Mouse (Mus musculus) heart, embryonic 15.5 days (tissue): Measurements from ENCODE around the gene Dnajc6. TPM values are rescaled to one million over a fixed set of nuclear protein-coding genes. Genes with fewer than 3 reads are reported as not detected.

Experiments
- ATAC-seq: fragments of 200-750 bp; cut with Nextera tagmentation; replicated peaks from 2 replicates; pipeline ENCODE4 v1.8.0; 2017; ENCODE audit warnings: low read depth, moderate TSS enrichment; ENCODE audit not compliant: insufficient number of reproducible peaks, insufficient read depth, low FRiP score
- H3K27ac ChIP-seq: fragments of 300-500 bp; sonication (generic); 2 replicates; pipeline ENCODE4 v1.5.1; 2015; ENCODE audit warnings: mild to moderate bottlenecking, inconsistent platforms
- H3K27me3 ChIP-seq: fragments of 300-500 bp; sonication (generic); 2 replicates; pipeline ENCODE4 v1.6.1; 2015; ENCODE audit warnings: inconsistent platforms
- H3K36me3 ChIP-seq: fragments of 300-500 bp; sonication (generic); 2 replicates; pipeline ENCODE4 v1.6.1; 2015; ENCODE audit warnings: mild to moderate bottlenecking, inconsistent platforms
- H3K4me1 ChIP-seq: fragments of 300-500 bp; sonication (generic); replicated peaks from 2 replicates; pipeline ENCODE4 v1.6.1; 2015; ENCODE audit warnings: inconsistent platforms
- H3K4me2 ChIP-seq: fragments of 300-500 bp; sonication (generic); 2 replicates; pipeline ENCODE4 v1.6.1; 2015; ENCODE audit warnings: inconsistent platforms, mild to moderate bottlenecking, moderate library complexity
- H3K4me3 ChIP-seq: fragments of 300-500 bp; sonication (generic); 2 replicates; pipeline ENCODE4 v1.5.1; 2015; ENCODE audit warnings: mild to moderate bottlenecking, inconsistent platforms
- H3K9ac ChIP-seq: fragments of 300-500 bp; sonication (generic); 2 replicates; pipeline ENCODE4 v1.6.1; 2015; ENCODE audit warnings: mild to moderate bottlenecking, inconsistent platforms
- H3K9me3 ChIP-seq: fragments of 300-500 bp; sonication (generic); replicated peaks from 2 replicates; pipeline ENCODE4 v1.6.1; 2016; ENCODE audit warnings: inconsistent platforms
- WGBS: fragments of 180-500 bp; shearing (Covaris S2); methylation state at CpG from one replicate; pipeline ENCODE4 v1.1.7; 2015; ENCODE audit warnings: mixed read lengths; 5-methylcytosine and 5-hydroxymethylcytosine counted together
- polyA plus RNA-seq: library from polyadenylated mRNA; unstranded; fragments of >200 nt; fragmentation: Nextera tagmentation; extraction: Ambion mirVana; gene quantifications from 2 replicates; pipeline ENCODE4 v1.2.1, GENCODE M21; 2015

The Dnajc6 gene
- polyA plus RNA-seq, 1 experiment from 2014 or later: 0.43 TPM

GRCm38 (mm10) chr4:101540516-101540915 lies 44.1 kb downstream of the Dnajc6 start:
- WGBS: 57% methylated on average over 4 of the region's 4 CpGs
- H3K4me1 ChIP-seq: no peaks in the 10 kb centered on the region
- no peak overlapping the region for H3K4me3 ChIP-seq
- H3K9ac ChIP-seq: no peak overlapping the region
- ATAC-seq: no peak
- H3K27me3 ChIP-seq: no peaks in the 10 kb centered on the region
- H3K4me2 ChIP-seq: no peak overlapping the region
- no peaks in the 10 kb centered on the region for H3K36me3 ChIP-seq
- no peaks in the 10 kb centered on the region for H3K9me3 ChIP-seq
- H3K27ac ChIP-seq: no peak overlapping the region

- peaks cover 14% of the 10 kb centered on the region for H3K4me1 ChIP-seq
- peak; percentile 77 for ATAC-seq
Observed at GRCm38 (mm10) chr4:101549958-101550591, 53.6 kb downstream of the Dnajc6 start.

GRCm38 (mm10) chr4:101550671-101551161 lies 54.3 kb downstream of the Dnajc6 start:
- no peaks in the 10 kb centered on the region for H3K9me3 ChIP-seq
- peak overlapping the region; percentile 43 for H3K4me3 ChIP-seq
- H3K27me3 ChIP-seq: peaks cover 44% of the 10 kb centered on the region
- peak; percentile 67 for ATAC-seq
- no peak overlapping the region for H3K9ac ChIP-seq
- H3K4me1 ChIP-seq: peaks cover 14% of the 10 kb centered on the region
- WGBS: under 1% methylated on average over 33 of the region's 33 CpGs
- H3K4me2 ChIP-seq: peak overlapping the region; percentile 73
- no peaks in the 10 kb centered on the region for H3K36me3 ChIP-seq
- no peak overlapping the region for H3K27ac ChIP-seq

More at GRCm38 (mm10) chr4:101549958-101550591, 53.6 kb downstream of the Dnajc6 start:
- WGBS: 2% methylated on average over 33 of the region's 33 CpGs
- peak overlapping the region; percentile 73 for H3K4me2 ChIP-seq
- peak overlapping the region; percentile 43 for H3K4me3 ChIP-seq
- no peaks in the 10 kb centered on the region for H3K36me3 ChIP-seq
- H3K27ac ChIP-seq: no peak overlapping the region
- H3K9ac ChIP-seq: no peak overlapping the region
- H3K27me3 ChIP-seq: peaks cover 44% of the 10 kb centered on the region
- H3K9me3 ChIP-seq: no peaks in the 10 kb centered on the region

GRCm38 (mm10) chr4:101551425-101551824 lies 55.0 kb downstream of the Dnajc6 start:
- Histone ChIP-seq H3K4me2 (no peak overlapping the region), H3K9me3 (no peaks in the 10 kb centered on the region), H3K9ac (no peak overlapping the region), H3K4me1 (peaks cover 14% of the 10 kb centered on the region), H3K4me3 (no peak overlapping the region), H3K27ac (no peak overlapping the region), H3K36me3 (no peaks in the 10 kb centered on the region), H3K27me3 (peaks cover 44% of the 10 kb centered on the region)
- 22% methylated on average over 4 of the region's 4 CpGs for WGBS
- ATAC-seq: no peak

GRCm38 (mm10) chr4:101552372-101552771 lies 55.9 kb downstream of the Dnajc6 start:
- no peak overlapping the region for H3K4me3 ChIP-seq
- H3K36me3 ChIP-seq: no peaks in the 10 kb centered on the region
- H3K9ac ChIP-seq: no peak overlapping the region
- H3K4me1 ChIP-seq: peaks cover 14% of the 10 kb centered on the region
- ATAC-seq: no peak
- no peaks in the 10 kb centered on the region for H3K9me3 ChIP-seq
- H3K27ac ChIP-seq: no peak overlapping the region
- WGBS: 19% methylated on average over 5 of the region's 5 CpGs
- H3K4me2 ChIP-seq: no peak overlapping the region
- H3K27me3 ChIP-seq: peaks cover 44% of the 10 kb centered on the region

GRCm38 (mm10) chr4:101555016-101555415 lies 58.6 kb downstream of the Dnajc6 start:
- Histone ChIP-seq H3K4me1 (peaks cover 11% of the 10 kb centered on the region), H3K27me3 (peaks cover 23% of the 10 kb centered on the region), H3K36me3 (no peaks in the 10 kb centered on the region), H3K9ac (no peak overlapping the region), H3K4me2 (no peak overlapping the region), H3K4me3 (no peak overlapping the region), H3K9me3 (no peaks in the 10 kb centered on the region), H3K27ac (no peak overlapping the region)
- ATAC-seq: no peak
- 75% methylated on average over 4 of the region's 4 CpGs for WGBS

GRCm38 (mm10) chr4:101560137-101560536 lies 63.7 kb downstream of the Dnajc6 start:
- no peak for ATAC-seq
- H3K27ac ChIP-seq: no peak overlapping the region
- no peaks in the 10 kb centered on the region for H3K36me3 ChIP-seq
- H3K4me3 ChIP-seq: no peak overlapping the region
- H3K4me1 ChIP-seq: no peaks in the 10 kb centered on the region
- no peak overlapping the region for H3K4me2 ChIP-seq
- 58% methylated on average over 4 of the region's 4 CpGs for WGBS
- H3K27me3 ChIP-seq: no peaks in the 10 kb centered on the region
- no peak overlapping the region for H3K9ac ChIP-seq
- H3K9me3 ChIP-seq: no peaks in the 10 kb centered on the region

- Histone ChIP-seq H3K9me3 (no peaks in the 10 kb centered on the region), H3K27ac (no peak overlapping the region), H3K4me1 (no peaks in the 10 kb centered on the region), H3K4me3 (no peak overlapping the region), H3K36me3 (no peaks in the 10 kb centered on the region), H3K9ac (no peak overlapping the region), H3K4me2 (no peak overlapping the region), H3K27me3 (no peaks in the 10 kb centered on the region)
- no peak for ATAC-seq
- 84% methylated on average over 7 of the region's 7 CpGs for WGBS
Observed at GRCm38 (mm10) chr4:101562836-101563235, 66.4 kb downstream of the Dnajc6 start.

GRCm38 (mm10) chr4:101563607-101564006 lies 67.2 kb downstream of the Dnajc6 start:
- no peaks in the 10 kb centered on the region for H3K36me3 ChIP-seq
- ATAC-seq: no peak
- no peak overlapping the region for H3K27ac ChIP-seq
- H3K4me1 ChIP-seq: no peaks in the 10 kb centered on the region
- H3K9ac ChIP-seq: no peak overlapping the region
- H3K9me3 ChIP-seq: no peaks in the 10 kb centered on the region
- H3K4me2 ChIP-seq: no peak overlapping the region
- no peak overlapping the region for H3K4me3 ChIP-seq
- H3K27me3 ChIP-seq: no peaks in the 10 kb centered on the region
- WGBS: 88% methylated on average over 5 of the region's 5 CpGs

GRCm38 (mm10) chr4:101564746-101565417 lies 68.4 kb downstream of the Dnajc6 start:
- Histone ChIP-seq H3K9ac (no peak overlapping the region), H3K9me3 (no peaks in the 10 kb centered on the region), H3K27ac (no peak overlapping the region), H3K4me2 (no peak overlapping the region), H3K27me3 (no peaks in the 10 kb centered on the region), H3K4me3 (no peak overlapping the region), H3K36me3 (no peaks in the 10 kb centered on the region), H3K4me1 (no peaks in the 10 kb centered on the region)
- 74% methylated on average over 4 of the region's 4 CpGs for WGBS
- no peak for ATAC-seq

- no peak for ATAC-seq
- no peaks in the 10 kb centered on the region for H3K9me3 ChIP-seq
- H3K27me3 ChIP-seq: no peaks in the 10 kb centered on the region
- no peak overlapping the region for H3K9ac ChIP-seq
- H3K36me3 ChIP-seq: no peaks in the 10 kb centered on the region
- H3K4me2 ChIP-seq: no peak overlapping the region
- no peak overlapping the region for H3K4me3 ChIP-seq
- no peak overlapping the region for H3K27ac ChIP-seq
- WGBS: 65% methylated on average over 7 of the region's 7 CpGs
- no peaks in the 10 kb centered on the region for H3K4me1 ChIP-seq
Observed at GRCm38 (mm10) chr4:101569076-101569475, 72.6 kb downstream of the Dnajc6 start.

- Histone ChIP-seq H3K4me3 (no peak overlapping the region), H3K4me1 (no peaks in the 10 kb centered on the region), H3K27ac (no peak overlapping the region), H3K9ac (no peak overlapping the region), H3K27me3 (no peaks in the 10 kb centered on the region), H3K4me2 (no peak overlapping the region), H3K36me3 (no peaks in the 10 kb centered on the region), H3K9me3 (no peaks in the 10 kb centered on the region)
- ATAC-seq: no peak
- 68% methylated on average over 2 of the region's 2 CpGs for WGBS
Observed at GRCm38 (mm10) chr4:101572142-101572541, 75.7 kb downstream of the Dnajc6 start.
